Mouse (Mus musculus): ENCODE data around the gene Vpreb3.

GRCm38 (mm10) chr10:75919026-75919425, 23.8 kb upstream of the Vpreb3 start:
- no peak for TF ChIP-seq CTCF (IDR thresholded peaks at IDR 0.05; ENCODE audit: low read depth)
- no peak for TF ChIP-seq EP300 (IDR thresholded peaks at IDR 0.05; ENCODE audit: low read depth)

All from liver, postnatal 0 days (tissue).